Mouse (Mus musculus) spleen, adult 12 weeks (tissue): ENCODE measurements around the gene Nuak1.
A peak's percentile ranks its signal among the peaks of the same experiment; 100 is the strongest.

ENCODE experiments used
- DNase-seq: peaks from one replicate; pipeline ENCODE4 v3.0.0; 2022; ENCODE audit warnings: low spot score

The Nuak1 gene

DNA sequence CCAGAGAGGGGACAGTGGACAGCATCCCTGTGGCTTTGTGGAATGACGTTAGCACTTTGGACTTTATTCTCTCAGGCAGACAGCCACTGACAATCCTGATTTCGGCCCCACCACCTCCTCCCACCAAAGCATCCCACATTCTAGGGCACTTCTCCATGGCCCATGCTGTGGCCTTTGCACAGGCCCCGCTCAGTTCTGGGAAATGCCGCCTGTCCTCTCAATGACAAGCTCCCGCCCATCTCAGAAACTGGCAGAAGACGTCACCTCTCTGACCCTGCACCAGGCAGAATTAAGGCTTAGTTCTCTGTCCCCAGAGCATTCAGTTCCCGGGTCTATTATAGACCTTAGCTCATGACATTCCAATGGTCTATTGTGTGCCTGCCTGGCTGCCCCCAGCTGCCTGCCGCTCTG is 7.0 kb upstream of the Nuak1 start:
- no peak for DNase-seq

DNA sequence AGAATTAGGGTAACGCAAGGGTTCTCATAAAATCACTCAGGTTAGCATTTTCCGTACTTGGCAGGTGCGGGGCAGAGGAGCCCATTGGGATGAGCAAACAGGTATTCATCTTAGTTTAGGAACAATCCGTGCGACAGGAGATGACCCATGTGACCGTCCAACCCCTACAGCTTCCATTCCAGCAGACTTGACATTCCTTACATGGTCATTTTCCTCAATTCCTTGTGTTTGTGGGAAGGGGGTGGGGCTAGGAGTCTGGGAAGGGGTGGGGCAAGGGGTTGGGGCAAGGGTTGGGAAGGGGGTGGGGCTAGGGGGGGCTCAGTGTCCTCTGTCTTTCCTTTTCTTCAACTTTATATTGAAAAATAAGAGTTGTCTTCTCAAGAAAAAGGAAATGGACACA is 6.3 kb upstream of the Nuak1 start:
- no peak for DNase-seq

DNA sequence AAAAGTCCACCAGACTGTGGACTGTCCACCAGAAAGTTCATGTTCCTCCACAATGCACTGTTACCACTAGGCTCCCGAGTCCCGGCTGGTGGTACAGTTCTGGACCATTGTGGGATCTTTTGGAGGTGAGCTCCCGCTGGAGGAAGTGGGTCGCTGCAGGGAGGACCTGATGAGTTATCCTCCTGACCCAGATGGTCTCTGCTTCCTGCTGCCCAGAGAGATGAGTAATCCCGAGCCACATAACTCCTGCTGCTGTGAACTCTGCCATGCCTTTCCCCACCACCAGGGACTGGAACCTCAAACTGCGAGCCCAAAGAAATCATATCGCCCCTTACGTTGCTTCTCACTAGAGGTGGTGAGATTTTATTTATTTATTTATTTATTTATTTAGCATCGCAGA is 4.0 kb upstream of the Nuak1 start:
- no peak for DNase-seq

DNA sequence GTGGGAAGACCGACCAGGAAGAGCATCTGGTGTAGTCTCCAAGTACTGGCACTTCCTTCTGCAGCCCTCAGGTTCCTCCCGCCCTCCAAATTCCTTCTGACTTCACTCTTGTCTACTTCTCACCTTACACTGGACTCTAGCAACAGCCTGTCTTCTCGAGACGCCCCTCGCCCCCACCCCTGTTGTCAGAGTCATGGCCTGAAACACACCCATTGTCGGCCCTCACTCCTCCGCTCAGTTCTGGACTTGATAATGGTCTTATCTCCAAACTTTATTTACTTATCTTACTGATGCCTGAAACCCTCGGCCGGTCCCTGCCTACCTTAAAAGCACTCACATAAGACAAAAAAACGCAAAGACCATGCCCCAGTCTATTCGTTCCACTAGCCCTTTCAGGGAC is 1.4 kb upstream of the Nuak1 start:
- no peak for DNase-seq

DNA sequence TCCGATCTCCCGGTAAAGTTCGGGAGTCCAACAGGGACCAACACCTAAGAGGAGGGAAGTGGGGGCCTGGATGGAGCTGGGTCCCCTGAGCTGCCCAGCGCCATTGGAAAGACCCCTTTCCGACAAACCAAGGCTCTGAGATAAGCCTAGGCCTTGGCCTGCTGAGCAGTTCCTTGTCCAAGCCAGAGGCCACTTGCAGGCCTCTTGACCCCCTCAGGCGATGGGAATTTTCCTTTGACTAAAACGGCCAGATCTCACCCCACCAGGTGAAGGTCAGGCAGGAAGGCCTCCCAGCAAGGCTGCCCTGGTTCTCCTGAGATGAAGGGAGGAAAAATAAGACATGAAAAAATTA is 1.0 kb upstream of the Nuak1 start:
- no peak for DNase-seq

GRCm38 (mm10) chr10:84440181-84440540 is 236 bp downstream of the Nuak1 start:
- DNase-seq: peak; percentile 17

- no peak for DNase-seq
These were observed 1.2 kb downstream of the Nuak1 start for GRCm38 (mm10) chr10:84439228-84439596.

DNA sequence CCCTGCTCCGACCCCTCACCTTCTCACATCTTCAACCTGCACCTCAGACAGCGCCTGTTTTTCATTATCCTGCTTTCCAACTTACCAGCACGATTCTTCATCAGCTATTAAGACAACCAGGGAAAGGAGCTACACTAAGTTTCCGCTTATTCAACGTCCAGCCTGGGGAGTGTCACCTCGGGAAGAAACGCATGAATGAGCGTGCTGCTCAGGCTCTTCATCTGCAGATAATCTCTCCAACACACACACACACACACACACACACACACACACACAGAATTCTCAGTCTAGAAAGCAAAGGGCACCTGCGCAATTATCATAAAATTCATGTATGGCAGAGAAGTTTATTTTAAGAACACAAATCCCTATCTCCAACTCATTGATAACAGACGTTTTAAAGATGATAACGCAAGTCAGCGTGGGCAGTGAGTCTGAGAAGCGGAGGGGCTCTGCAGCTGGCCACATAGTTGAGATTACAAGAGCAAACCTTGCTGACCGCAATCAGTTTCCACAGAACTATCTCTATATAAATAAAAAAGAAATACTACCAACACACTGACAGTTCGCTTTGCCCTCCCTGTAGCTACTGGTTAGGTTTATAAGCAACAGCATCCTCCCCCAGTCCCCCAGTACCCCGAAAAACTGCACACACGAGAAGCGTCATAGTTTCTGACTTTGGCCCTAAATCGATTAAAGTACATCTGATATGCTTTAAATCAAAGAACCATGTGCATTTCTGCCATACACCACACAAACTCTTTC is 1.8 kb downstream of the Nuak1 start:
- DNase-seq: no peak

DNA sequence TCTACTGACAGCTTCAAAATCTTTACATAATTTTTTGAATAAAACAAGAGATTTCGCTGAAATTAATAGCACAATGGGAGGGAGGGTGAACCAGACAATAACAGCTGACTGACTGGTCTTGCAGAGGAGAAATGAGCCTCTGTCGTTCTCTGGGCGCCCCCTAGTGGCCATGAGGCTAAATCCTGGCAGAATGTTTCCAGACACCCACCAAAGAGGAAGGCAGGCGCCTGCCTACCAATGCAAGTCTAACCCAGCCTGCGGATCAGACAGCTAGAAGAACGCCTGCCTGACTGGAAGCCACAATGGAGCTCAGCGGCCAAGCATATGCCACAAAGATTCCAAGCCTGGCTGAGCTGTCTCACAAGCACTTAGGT is 2.4 kb downstream of the Nuak1 start:
- peak; percentile 69 for DNase-seq

GRCm38 (mm10) chr10:84437166-84438048 is 3.0 kb downstream of the Nuak1 start:
- DNase-seq: no peak

DNA sequence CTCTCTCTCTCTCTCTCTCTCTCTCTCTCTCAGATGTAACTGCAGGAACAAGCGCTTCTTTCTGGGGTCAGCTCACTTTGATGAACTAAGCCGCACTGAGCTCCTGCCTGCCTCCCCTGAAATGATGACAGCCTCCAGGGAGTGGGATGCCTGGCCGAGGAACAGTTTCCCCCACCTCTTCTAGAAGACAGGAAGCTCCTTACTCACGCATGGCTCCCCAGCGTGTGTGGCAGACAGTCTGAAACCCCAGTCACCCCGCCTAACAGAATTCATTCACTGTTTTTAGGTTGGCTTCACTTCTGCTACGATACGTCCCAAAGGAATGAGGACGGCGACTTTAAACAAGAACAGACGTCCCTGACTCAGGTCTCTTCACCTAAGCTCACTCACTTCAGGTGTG is 4.5 kb downstream of the Nuak1 start:
- DNase-seq: no peak

GRCm38 (mm10) chr10:84433193-84433801 is 7.1 kb downstream of the Nuak1 start:
- DNase-seq: no peak

GRCm38 (mm10) chr10:84424374-84424773 is 16.0 kb downstream of the Nuak1 start:
- DNase-seq: no peak

GRCm38 (mm10) chr10:84423903-84424302 is 16.5 kb downstream of the Nuak1 start:
- no peak for DNase-seq

- no peak for DNase-seq
These were observed 19.8 kb downstream of the Nuak1 start for GRCm38 (mm10) chr10:84420589-84420988.

GRCm38 (mm10) chr10:84418421-84418820 is 22.0 kb downstream of the Nuak1 start:
- no peak for DNase-seq

DNA sequence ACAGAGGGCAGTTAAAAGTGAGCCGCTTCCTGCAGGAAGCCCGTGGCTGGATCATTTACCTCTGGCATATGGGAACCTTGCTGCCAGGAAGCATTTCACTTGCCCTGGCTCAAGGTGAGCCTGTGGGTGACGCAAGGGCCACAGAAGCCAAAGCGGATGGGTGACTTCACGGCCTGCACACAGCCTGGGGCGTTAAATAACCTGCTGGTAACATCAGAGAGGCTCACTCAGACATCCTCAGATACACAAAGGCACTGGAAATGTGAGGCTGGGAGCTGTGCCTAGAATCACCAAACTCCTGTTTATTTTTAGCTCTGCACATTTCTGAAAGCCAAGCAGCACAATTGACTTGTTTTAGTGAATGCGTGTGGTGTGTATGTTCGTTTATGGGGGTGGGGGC is 23.6 kb downstream of the Nuak1 start:
- DNase-seq: no peak

- no peak for DNase-seq
These were observed 25.3 kb downstream of the Nuak1 start for GRCm38 (mm10) chr10:84414981-84415700.

DNA sequence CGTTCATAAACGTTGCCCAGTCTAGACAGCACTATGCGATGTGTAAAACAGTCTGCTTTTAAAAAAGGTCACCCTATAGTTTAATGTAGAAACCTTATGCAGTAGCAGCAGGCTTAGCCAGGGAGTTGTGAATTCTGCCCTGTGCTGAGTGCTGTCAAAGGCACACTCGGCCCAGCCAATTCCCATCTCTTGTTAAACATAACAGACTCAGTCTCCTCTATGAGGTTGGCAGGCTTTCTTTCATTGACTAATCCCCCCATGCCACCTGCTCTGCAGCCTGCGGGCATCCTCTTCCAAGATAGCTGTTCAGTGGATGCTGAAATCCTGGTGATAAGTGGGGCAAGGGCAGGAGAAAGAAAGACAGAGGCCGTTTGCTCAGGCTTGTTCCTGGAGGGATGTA is 27.1 kb downstream of the Nuak1 start:
- no peak for DNase-seq

GRCm38 (mm10) chr10:84412326-84412962 is 28.0 kb downstream of the Nuak1 start:
- no peak for DNase-seq

DNA sequence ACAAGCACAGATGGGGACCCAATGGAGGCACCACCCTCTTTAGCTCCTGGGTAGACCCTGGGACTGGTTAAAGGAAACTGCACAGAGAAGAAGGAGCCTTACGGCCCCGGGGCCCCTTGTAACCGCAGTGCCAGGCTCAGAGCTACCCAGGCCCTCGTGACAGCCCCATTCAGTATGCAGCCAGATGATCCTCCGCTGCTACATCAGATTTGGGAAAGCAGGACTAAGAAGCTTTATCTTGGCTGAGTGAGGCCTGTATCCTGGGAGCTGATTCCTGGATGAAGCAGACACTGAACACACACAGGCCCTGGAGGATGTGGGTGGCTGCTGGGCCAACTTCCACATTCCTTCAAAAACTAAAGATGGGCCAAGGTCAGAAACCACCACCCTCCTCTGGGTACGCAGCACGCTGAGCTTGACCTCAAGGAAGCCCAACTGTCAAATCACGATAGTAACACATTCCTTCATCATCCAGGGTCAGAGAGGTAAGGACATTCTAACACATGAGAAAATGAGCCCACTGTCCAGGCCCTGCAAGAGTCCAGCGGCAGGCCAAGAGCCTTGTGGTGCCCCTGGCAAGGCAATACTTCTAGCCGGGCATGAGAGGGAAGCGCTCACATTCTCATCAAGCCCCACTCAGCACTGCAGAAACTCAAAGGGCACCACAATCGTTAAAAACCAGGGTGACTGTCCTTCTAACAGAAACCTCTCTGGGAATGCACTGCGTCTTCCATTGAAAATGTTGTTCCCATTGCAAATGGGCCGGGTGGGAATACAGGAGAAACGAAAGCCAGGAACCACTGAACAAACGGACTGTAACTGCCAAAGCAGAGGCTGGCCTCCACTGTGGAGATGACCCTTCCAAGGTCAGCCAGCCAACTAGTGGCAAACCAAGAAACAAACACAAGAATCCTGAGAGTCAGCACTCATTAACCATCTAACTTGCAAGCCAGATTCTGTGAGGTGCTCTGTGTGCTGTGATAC is 29.0 kb downstream of the Nuak1 start:
- no peak for DNase-seq
